Mouse (Mus musculus) heart, postnatal 4 days (tissue): ENCODE data around the gene Lhfp. TPM values are rescaled to one million over a fixed set of nuclear protein-coding genes. Genes with fewer than 3 reads are reported as not detected.

Source experiments
- DNase-seq: peaks from one replicate; pipeline ENCODE4 v3.0.0; 2021
- total RNA-seq, 2 experiments: library from RNA; stranded (reverse); gene quantifications; 2 replicates each; pipeline ENCODE4 v1.2.3; 2021

Gene Lhfp
- total RNA-seq, 2 experiments from 2014 or later, result 76.4 to 79.6 TPM

GRCm38 (mm10) chr3:53284023-53284422, 242.7 kb downstream of the Lhfp start:
- no peak for DNase-seq

- DNase-seq, result no peak
Measured at GRCm38 (mm10) chr3:53284471-53285177, 243.3 kb downstream of the Lhfp start.

GRCm38 (mm10) chr3:53288662-53289061, 247.3 kb downstream of the Lhfp start:
- DNase-seq, result no peak

DNA sequence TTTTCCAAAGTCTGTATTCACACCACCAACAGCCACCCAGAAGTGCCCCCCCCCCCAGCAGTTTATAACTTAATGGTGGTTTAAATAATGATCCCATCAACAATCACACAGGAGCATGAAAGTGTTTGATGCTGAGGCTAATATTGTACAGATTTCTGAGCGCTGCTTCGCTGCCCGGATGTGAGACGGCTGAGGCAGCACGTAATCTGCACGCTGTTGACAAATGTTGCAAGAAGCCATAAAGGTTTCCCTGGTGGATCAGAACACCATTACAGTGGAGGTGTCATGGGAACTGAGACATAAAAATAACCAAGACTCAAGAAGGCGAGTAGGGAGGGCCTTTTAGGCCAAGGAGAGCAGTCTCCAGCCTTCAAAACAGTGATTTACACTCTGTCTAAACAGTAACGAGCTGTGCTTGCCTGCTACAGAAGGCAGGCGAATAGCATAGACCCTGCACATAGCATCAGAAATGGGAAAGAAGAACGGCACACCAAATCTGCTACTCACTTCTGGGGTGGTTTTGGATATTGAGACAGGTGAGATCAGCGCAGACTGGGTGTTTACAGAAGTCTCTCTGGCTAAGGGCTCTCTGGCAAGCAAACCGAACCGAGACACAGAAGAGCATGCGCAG, 248.4 kb downstream of the Lhfp start:
- DNase-seq, result no peak

GRCm38 (mm10) chr3:53291185-53291584, 249.9 kb downstream of the Lhfp start:
- DNase-seq, result no peak

GRCm38 (mm10) chr3:53291945-53292344, 250.6 kb downstream of the Lhfp start:
- DNase-seq, result no peak

GRCm38 (mm10) chr3:53292474-53292873, 251.1 kb downstream of the Lhfp start:
- DNase-seq, result no peak

DNA sequence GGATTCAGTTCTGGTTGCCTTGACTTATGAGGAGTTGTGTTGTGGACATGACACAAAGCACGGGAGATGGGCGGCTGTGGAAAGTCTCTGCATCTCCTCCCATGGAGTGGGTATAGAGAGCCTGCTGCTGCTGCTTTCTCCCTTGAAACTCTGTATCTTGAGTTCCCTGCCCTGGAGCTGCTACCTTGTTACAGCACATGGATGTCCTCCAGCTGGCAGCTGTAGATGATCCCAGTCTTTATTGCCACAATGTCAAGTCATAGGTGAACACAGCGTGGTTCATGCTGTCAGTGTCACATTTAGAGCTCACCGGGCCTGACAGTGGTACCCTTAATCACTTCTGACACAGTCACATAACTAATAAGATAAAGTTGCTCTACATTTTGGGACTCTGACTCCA, 251.7 kb downstream of the Lhfp start:
- no peak for DNase-seq

DNA sequence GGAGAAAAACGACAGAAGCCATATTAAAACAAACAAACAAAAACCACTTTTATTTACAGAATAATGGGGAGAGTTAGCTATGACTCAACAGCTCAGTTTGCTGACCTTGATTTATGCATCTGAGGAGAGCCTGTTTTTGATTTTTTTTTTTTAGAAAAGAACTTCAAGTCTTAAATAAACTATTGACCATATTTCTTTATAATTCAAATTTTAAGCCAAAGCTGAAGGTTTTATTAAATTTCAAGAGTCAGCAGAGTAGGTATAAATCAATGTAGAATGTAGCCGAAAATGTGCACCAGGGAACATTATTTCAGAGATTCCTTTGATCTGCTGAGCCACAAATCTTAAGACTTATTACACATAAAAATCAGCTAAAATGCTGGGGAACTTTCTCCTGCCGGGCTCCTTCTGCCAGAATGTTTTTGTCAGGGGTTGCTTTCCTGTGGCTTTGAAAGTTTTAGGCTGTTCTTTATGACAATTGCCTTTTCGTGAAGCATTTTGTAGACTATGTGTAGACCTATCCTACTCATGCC, 252.6 kb downstream of the Lhfp start:
- no peak for DNase-seq

DNA sequence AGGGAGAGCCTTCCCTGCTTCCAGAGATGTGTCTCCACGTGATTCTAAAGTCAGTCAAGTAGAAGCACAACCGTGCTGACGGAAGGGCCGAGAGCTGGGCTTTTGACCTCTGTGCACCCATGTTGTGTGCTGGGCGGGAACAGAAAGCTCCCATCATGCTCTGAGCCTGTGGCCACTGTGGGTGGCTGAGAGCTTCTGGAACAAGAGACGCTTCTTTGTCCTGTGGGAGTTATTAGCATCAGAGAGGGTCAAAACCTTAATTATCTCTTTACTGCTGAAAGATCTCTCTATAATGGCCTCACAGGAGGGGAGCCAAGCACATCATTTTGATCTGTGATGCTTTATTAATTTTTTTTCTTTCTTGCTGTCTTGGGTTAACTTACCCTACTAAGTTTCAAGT, 253.5 kb downstream of the Lhfp start:
- no peak for DNase-seq

GRCm38 (mm10) chr3:53301866-53302265, 260.5 kb downstream of the Lhfp start:
- no peak for DNase-seq

- DNase-seq, result no peak
Measured at GRCm38 (mm10) chr3:53304123-53304900, 263.0 kb downstream of the Lhfp start.

DNA sequence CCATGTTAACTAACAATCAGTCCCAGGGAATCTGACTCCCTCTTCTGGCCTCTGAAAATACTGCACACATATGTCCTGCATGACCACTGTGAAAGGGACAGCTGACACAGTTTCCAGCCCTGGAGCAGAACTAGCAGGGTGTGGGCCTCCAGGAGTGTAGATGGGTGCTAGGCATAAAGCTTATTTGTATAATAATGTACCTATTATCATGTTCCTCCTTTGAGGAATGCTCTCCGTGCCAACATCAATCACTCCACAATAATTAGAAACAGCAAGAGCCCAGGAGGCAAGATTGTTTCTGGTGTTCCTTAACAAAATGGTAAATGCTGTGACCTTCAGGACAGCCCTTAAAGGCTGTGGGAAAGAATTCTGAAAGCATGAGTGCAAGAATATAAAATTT, 264.5 kb downstream of the Lhfp start:
- DNase-seq, result no peak

- DNase-seq, result no peak
Measured at GRCm38 (mm10) chr3:53308649-53309048, 267.3 kb downstream of the Lhfp start.

DNA sequence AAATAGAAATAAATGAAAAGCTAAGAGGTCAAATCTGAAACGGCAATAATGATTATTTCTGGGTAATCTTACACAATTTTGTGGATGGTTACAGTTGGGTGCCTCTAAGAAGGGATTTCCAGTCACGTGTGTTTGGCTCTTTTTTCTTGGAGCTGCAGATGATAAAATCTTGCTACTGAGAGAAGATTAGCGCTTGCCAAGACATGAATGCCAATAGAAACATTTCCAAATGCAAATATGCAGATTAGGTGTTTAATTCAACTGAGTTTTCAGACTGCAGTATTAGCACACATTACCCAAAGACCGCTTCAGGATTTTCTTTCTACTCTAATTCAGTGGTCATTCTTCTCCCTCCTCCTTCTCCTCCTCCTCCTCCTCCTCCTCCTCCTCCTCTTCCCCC, 268.8 kb downstream of the Lhfp start:
- DNase-seq, result no peak

GRCm38 (mm10) chr3:53310615-53311014, 269.3 kb downstream of the Lhfp start:
- DNase-seq, result no peak

Other genes with a start within 250 kb of the Lhfp start
- 10 to 100 TPM; 50.5 to 53.0 TPM for gene Cog6, start 24.3 kb upstream of the Lhfp start, total RNA-seq